Mouse (Mus musculus): Measurements from ENCODE around the gene Rnf7. TPM values are rescaled to one million over a fixed set of nuclear protein-coding genes. Genes with fewer than 3 reads are reported as not detected.

Rnf7 gene
- polyA plus RNA-seq, 1 experiment from 2014 or later = 268 TPM

DNA sequence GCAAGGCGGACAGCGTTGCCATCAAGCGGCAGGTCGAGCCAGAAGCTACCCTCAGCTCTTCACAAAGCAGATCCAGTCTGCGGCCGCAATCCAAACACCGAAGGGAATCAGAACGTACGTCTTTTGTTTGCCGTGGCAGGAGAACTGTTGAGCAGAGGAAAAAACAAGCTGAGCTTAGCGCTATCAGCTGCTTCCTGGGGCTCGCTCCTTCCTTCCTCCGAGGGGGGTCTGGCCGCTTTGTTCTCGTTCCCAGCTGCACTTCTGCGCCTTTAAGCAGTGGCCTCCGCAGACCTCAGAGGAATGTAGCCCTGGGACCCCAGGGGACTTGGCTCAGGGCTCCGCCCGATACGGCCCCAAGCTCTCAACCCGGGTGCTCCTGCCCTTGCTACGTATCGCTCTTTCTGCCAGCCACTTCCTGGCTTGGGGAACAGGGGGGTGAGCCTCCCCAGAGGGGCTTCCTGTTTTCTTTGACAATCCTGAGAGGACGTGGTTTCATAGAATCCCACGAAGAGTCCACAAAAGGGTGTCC, 40.6 kb downstream of the Rnf7 start:
- Histone ChIP-seq H3K9me3 (replicated peaks; ENCODE audit: control insufficient read depth, low read length) (no peaks in the 10 kb centered on the region), H3K4me3 (ENCODE audit: low read depth, low read length) (peak overlapping the region; percentile 51), H3K27me3 (ENCODE audit: control insufficient read depth, insufficient read depth, low read length) (no peaks in the 10 kb centered on the region), H3K9ac (ENCODE audit: low read depth, low read length) (peak overlapping the region; percentile 82), H3K4me2 (peak overlapping the region; percentile 83), H3K27ac (ENCODE audit: low read depth, low read length) (peak overlapping the region; percentile 89), H3K36me3 (ENCODE audit: control insufficient read depth, insufficient read depth, low read length) (no peaks in the 10 kb centered on the region), H3K4me1 (ENCODE audit: control insufficient read depth, insufficient read depth, low read length) (peaks cover 31% of the 10 kb centered on the region)
- peak; percentile 69 for ATAC-seq (replicated peaks; ENCODE audit: insufficient number of reproducible peaks, low FRiP score, low TSS enrichment)
- under 1% methylated on average over 25 of the region's 25 CpGs for WGBS (ENCODE audit: insufficient replicate concordance)

DNA sequence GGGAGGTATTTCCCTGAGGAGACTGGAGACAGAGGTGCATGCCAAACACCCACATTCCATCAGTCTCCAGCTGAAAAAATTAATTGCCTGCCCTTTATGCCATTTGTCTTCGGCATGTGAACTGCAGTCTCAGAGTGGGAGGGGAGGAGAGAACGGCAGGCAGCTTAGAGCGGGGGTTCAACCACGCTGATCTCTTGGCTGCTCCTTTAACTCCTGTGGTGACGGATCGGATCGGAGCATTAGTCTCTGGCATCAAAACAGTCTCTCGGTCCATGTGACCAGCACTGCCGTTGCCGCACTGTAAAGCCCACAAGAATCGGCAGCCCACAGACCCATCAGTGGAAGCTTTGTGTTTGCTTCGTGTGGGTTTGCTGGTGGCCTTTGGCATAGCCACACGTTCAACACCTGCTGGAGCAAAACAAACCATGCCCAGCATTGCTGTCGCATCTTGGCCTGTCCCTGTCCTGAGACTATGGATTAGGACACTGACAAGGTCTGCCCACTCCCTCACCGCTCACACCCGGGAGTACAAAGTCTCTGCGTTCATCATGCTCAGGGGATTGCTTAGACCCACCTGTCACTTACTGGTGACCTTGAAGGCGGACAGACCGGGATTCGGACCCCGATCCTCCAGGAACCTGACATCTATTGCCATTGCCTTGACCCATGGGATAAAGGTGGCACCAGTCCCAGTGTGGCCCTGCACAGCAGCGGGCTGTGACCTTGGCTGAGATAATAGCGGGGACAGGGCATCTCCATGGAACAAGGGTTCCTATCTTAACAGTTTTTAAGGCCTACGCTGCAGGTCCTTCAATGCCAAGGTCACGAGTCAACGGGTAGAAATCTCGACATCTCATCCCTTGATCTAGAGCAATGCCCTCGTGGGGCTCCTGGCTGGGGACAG, 41.3 kb downstream of the Rnf7 start:
- WGBS (ENCODE audit: insufficient replicate concordance) = 8% methylated on average over 28 of the region's 28 CpGs

DNA sequence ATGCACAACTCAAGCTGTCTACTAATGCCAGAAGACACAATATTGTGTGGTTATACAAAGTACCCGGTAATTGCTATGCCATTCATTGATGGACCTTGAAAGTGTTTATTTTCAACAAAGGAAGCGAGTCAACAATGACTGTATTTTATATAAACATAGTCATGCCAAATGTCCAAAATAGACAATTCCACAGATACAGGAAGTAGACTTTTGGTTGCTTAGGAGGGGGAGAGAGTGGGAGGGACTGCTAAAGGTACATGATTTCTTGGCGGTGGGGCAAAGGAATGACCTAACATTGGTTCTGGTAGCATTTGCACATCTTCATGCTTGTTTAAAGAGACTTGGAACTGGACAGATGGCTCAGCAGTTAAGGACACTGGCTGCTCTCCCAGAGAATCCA, 45.9 kb downstream of the Rnf7 start:
- ATAC-seq (replicated peaks; ENCODE audit: insufficient number of reproducible peaks, low FRiP score, low TSS enrichment) = no peak
- H3K27ac ChIP-seq (ENCODE audit: low read depth, low read length) = no peak overlapping the region
- H3K36me3 ChIP-seq (ENCODE audit: control insufficient read depth, insufficient read depth, low read length) = no peaks in the 10 kb centered on the region
- H3K4me2 ChIP-seq = no peak overlapping the region
- H3K4me3 ChIP-seq (ENCODE audit: low read depth, low read length) = no peak overlapping the region
- no peaks in the 10 kb centered on the region for H3K9me3 ChIP-seq (replicated peaks; ENCODE audit: control insufficient read depth, low read length)
- H3K4me1 ChIP-seq (ENCODE audit: control insufficient read depth, insufficient read depth, low read length) = peaks cover 25% of the 10 kb centered on the region
- no peak overlapping the region for H3K9ac ChIP-seq (ENCODE audit: low read depth, low read length)
- WGBS (ENCODE audit: insufficient replicate concordance) = 82% methylated on average over 3 of the region's 3 CpGs
- no peaks in the 10 kb centered on the region for H3K27me3 ChIP-seq (ENCODE audit: control insufficient read depth, insufficient read depth, low read length)

More for the DNA sequence above, 41.3 kb downstream of the Rnf7 start:
- H3K4me1 ChIP-seq (ENCODE audit: control insufficient read depth, insufficient read depth, low read length) = peaks cover 31% of the 10 kb centered on the region
- peak overlapping the region; percentile 89 for H3K27ac ChIP-seq (ENCODE audit: low read depth, low read length)
- no peaks in the 10 kb centered on the region for H3K27me3 ChIP-seq (ENCODE audit: control insufficient read depth, insufficient read depth, low read length)
- H3K4me2 ChIP-seq = peak overlapping the region; percentile 83
- H3K4me3 ChIP-seq (ENCODE audit: low read depth, low read length) = peak overlapping the region; percentile 51
- H3K9me3 ChIP-seq (replicated peaks; ENCODE audit: control insufficient read depth, low read length) = no peaks in the 10 kb centered on the region
- ATAC-seq (replicated peaks; ENCODE audit: insufficient number of reproducible peaks, low FRiP score, low TSS enrichment) = peak; percentile 36; the same call in 1 of the 2 replicates
- H3K9ac ChIP-seq (ENCODE audit: low read depth, low read length) = peak overlapping the region; percentile 82
- H3K36me3 ChIP-seq (ENCODE audit: control insufficient read depth, insufficient read depth, low read length) = no peaks in the 10 kb centered on the region

DNA sequence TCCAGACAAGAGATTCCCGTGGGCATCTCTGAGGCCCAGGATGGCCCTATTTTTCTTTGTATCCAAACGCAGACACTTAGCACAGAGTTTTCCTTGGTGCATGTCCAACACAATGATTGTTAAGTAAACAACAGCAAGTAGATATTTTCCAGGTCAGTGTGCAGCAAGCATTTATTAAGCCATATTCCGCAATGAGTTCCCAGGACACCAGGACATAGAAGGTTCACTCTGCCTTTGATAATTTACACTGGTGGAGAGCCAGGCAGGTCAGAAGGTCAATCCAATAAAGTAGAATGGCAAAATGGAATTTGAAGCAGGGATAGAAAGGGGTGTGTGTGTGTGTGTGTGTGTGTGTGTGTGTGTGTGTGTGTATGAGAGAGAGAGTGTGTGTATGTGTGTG, 47.4 kb downstream of the Rnf7 start:
- H3K9ac ChIP-seq (ENCODE audit: low read depth, low read length) = no peak overlapping the region
- H3K4me2 ChIP-seq = no peak overlapping the region
- H3K36me3 ChIP-seq (ENCODE audit: control insufficient read depth, insufficient read depth, low read length) = no peaks in the 10 kb centered on the region
- no peak overlapping the region for H3K27ac ChIP-seq (ENCODE audit: low read depth, low read length)
- peaks cover 11% of the 10 kb centered on the region for H3K4me1 ChIP-seq (ENCODE audit: control insufficient read depth, insufficient read depth, low read length)
- H3K9me3 ChIP-seq (replicated peaks; ENCODE audit: control insufficient read depth, low read length) = no peaks in the 10 kb centered on the region
- H3K27me3 ChIP-seq (ENCODE audit: control insufficient read depth, insufficient read depth, low read length) = no peaks in the 10 kb centered on the region
- H3K4me3 ChIP-seq (ENCODE audit: low read depth, low read length) = no peak overlapping the region
- no peak for ATAC-seq (replicated peaks; ENCODE audit: insufficient number of reproducible peaks, low FRiP score, low TSS enrichment)
- WGBS (ENCODE audit: insufficient replicate concordance) = 62% methylated on average over 3 of the region's 3 CpGs

DNA sequence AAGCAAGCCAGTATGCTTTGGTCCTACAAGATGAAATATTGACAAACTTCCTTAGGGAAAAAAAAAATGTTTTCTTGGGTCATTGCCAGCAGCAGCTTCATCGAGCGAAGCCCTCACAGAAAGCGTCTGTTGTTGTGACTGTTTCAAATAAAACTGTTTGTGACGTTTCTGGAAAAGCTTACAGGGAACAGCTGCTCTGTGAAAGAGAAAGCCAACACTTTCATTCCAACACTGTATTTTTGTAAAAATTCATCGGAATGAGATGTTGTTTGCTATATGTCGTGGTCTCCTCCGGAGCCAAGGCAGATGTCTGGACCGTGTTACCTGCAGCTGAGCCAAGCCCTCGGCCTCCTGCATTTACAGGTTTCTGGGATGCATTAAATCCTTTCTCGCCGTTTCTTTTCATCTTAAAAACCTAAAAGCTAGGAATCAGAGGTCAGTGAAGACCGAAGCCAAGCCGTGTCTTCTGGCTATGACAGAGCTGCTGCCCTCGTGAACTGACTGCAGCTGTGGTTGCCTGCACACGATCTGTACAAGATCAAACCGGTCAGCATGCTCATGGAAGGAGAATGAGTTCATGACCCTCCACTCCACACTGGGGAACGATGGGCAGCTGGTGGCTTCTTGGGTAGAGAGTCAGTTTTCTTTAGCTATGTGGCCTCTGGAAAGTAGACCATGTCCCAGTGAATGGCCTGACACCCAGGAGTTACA, 50.0 kb downstream of the Rnf7 start:
- Histone ChIP-seq H3K27me3 (ENCODE audit: control insufficient read depth, insufficient read depth, low read length) (no peaks in the 10 kb centered on the region), H3K27ac (ENCODE audit: low read depth, low read length) (no peak overlapping the region), H3K4me1 (ENCODE audit: control insufficient read depth, insufficient read depth, low read length) (no peaks in the 10 kb centered on the region), H3K9ac (ENCODE audit: low read depth, low read length) (no peak overlapping the region), H3K36me3 (ENCODE audit: control insufficient read depth, insufficient read depth, low read length) (no peaks in the 10 kb centered on the region), H3K4me3 (ENCODE audit: low read depth, low read length) (no peak overlapping the region), H3K4me2 (no peak overlapping the region), H3K9me3 (replicated peaks; ENCODE audit: control insufficient read depth, low read length) (no peaks in the 10 kb centered on the region)
- ATAC-seq (replicated peaks; ENCODE audit: insufficient number of reproducible peaks, low FRiP score, low TSS enrichment) = no peak
- 81% methylated on average over 17 of the region's 17 CpGs for WGBS (ENCODE audit: insufficient replicate concordance)

DNA sequence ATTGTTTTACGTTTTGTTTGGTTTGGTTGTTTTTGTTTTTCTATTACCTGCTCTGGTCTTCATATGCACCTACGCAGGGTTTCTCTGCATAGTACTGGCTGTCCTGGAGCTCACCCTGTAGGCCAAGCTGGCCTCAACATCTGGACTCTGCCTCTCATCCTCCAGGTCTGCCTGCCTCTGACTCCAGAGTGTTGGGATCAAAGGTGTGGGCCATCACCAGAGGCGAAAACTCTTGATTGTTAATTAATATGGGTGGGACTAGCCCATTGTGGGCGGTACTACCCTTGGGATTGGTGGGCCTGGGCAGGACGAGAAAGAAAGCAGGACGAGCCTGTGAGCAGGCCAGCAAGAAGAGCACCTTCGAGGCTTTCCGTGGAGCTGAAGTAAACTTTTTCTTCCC, 54.4 kb downstream of the Rnf7 start:
- H3K4me3 ChIP-seq (ENCODE audit: low read depth, low read length) = no peak overlapping the region
- no peaks in the 10 kb centered on the region for H3K9me3 ChIP-seq (replicated peaks; ENCODE audit: control insufficient read depth, low read length)
- 33% methylated on average over 8 of the region's 8 CpGs for WGBS (ENCODE audit: insufficient replicate concordance)
- H3K4me1 ChIP-seq (ENCODE audit: control insufficient read depth, insufficient read depth, low read length) = no peaks in the 10 kb centered on the region
- no peaks in the 10 kb centered on the region for H3K27me3 ChIP-seq (ENCODE audit: control insufficient read depth, insufficient read depth, low read length)
- H3K4me2 ChIP-seq = no peak overlapping the region
- H3K9ac ChIP-seq (ENCODE audit: low read depth, low read length) = no peak overlapping the region
- no peak overlapping the region for H3K27ac ChIP-seq (ENCODE audit: low read depth, low read length)
- H3K36me3 ChIP-seq (ENCODE audit: control insufficient read depth, insufficient read depth, low read length) = no peaks in the 10 kb centered on the region
- ATAC-seq (replicated peaks; ENCODE audit: insufficient number of reproducible peaks, low FRiP score, low TSS enrichment) = no peak

Other genes starting within 250 kb of the Rnf7 start
- gene Atp1b3, start 114.2 kb downstream of the Rnf7 start, polyA plus RNA-seq (2014; fragmentation: Nextera tagmentation; extraction: Ambion mirVana) = 149 and 177 TPM in 2 replicates
- not detected in 2 replicates for gene Gm28729, start 46.6 kb upstream of the Rnf7 start, polyA plus RNA-seq (2014; fragmentation: Nextera tagmentation; extraction: Ambion mirVana)
- 16.3 and 16.5 TPM in 2 replicates for gene Rasa2, start 152.9 kb upstream of the Rnf7 start, polyA plus RNA-seq (2014; fragmentation: Nextera tagmentation; extraction: Ambion mirVana)

All from heart, embryonic 11.5 days (tissue).